Mouse (Mus musculus): Measurements from ENCODE around the gene Gstm1.

GRCm38 (mm10) chr3:108025318-108025717, 7.5 kb upstream of the Gstm1 start:
- TF ChIP-seq CTCF (IDR thresholded peaks at IDR 0.05) (no peak), POLR2A (IDR thresholded peaks at IDR 0.05; ENCODE audit: insufficient read depth, low read depth, low read length) (no peak), EP300 (IDR thresholded peaks at IDR 0.05; ENCODE audit: insufficient read depth, low read depth, low read length) (no peak)
